Mouse (Mus musculus): ENCODE measurements around the gene Selenoo.

Gene Selenoo

DNA sequence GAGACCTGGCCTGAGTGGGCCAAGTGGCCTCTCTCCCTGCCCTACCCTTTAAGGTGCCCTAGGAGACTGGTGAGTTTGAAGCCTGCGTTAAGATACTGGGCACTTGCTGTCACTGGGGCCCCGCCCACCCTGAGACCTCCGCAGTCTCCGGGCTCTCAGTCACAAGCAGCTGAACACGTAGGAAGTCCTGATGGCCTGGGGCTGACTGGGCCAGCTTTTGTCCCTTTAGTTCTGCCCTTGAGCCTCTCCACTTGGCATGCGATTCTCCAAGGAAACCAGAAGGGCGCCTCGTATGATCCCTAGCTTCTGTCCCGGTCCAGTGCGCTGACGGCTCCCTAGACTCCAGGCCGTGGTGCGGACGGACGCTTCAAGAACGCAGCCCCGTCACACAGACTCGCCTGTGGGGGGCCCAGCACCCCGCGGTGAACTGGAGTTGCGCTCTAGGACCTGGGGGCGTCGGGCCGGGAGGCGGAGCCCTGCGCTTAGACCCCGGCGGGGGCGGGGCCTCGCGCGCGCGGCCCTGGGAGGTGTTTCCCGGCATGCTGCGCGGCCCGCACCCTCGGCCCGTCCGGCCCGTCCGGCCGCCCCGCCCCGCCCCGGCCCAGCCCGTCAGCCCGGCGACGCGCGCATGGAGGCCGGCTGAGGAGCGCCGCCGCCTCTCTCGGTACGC lies 13.3 kb upstream of the Selenoo start:
- peak; percentile 95 for DNase-seq (ENCODE audit: inconsistent ontology term)

DNA sequence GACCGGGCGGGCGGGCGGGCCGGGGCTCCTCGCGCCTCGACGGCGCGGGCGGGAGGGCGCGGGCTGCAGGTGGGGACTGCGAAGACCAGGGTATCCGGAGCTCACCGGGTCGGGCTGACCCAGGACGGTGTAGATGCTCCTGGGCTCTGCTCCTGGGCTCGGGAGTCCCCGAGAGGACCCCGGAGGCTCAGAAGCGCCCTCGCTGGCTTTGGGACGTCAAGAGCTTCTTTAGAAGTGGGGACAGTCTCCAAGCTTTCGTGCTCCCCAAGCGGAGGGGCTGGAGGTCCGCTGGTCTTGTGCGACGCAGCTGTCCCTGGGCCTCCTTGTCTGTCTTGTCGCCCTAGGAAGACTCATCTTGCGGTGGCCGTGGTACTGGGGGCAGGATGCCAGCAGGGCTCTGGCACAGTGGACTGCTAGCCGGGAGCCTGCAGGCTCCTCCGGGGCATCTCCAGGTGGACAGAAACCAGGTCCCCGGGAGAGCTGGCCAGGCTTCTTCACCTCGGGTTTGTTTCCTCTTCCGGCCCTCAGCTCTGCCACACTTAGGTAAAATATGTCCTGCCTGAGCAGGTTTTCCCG lies 12.6 kb upstream of the Selenoo start:
- DNase-seq (ENCODE audit: inconsistent ontology term): peak; percentile 72

DNA sequence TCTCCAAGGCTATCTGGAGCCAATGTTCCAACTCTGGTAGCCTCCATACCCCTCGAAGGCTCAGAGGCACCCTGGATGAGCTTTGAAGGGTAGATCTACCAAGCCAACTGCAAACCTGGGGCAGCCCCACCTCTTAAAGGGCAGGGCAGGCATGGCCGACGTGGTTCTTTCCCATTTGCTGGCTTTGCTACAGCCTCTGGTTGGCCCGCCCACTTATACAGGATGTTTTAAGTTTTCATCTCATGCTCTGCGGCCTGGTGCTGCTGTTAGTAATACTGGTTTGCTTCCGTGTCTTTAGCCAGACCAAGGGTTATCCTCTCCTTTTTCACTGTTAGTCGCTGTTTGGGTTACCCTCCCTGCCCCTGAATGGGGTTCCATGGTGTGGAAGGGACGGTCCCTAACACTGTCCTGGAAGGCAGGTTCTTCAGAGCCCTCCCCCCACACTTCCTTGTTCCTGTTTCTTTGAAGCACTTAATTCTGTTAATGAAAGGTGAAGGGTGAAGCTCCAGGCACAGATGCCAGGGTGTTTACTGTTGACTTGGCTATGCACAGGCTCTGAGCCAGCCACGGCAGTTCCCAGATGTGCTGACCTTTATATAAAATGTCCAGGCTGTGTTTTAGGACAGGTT lies 10.6 kb upstream of the Selenoo start:
- no peak for DNase-seq (ENCODE audit: inconsistent ontology term)

DNA sequence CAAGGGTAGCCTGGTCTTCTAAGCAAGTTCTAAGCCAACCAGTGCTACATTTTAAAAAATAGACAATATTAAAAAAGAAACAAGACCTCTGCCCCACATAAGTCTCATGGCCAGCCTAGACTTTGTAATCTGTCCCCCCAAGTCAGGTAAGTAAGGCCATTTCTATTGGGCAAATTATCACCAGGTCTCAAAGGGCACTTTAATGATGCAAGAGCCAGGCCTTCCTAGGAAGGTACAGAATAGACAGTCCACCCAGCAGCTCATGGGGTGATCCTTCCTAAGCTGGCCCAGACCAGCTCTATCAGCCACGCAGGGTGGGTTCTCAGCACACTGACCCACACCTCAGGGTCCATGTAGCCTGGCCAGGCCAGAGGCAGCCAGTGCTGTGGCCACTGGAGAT lies 5.0 kb upstream of the Selenoo start:
- DNase-seq (ENCODE audit: inconsistent ontology term): no peak

DNA sequence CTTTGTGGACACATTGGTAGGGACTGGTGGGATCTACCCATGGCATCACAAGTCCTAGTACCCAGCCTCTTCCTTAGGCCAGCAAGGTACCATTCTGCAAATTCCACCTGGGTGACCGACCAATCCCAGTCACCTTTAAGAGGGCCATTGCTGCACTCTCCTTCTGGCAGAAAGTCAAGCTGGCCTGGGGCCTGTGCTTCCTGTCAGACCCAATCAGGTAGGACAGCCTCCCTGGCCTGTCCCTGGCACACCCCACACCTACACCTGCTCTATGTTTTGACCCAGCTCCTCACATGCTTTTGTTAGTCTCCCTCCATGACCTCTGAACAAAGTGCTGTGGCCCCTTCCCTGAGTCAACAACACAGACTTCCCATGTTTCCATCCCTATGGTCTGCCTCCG lies 4.1 kb upstream of the Selenoo start:
- DNase-seq (ENCODE audit: inconsistent ontology term): no peak

DNA sequence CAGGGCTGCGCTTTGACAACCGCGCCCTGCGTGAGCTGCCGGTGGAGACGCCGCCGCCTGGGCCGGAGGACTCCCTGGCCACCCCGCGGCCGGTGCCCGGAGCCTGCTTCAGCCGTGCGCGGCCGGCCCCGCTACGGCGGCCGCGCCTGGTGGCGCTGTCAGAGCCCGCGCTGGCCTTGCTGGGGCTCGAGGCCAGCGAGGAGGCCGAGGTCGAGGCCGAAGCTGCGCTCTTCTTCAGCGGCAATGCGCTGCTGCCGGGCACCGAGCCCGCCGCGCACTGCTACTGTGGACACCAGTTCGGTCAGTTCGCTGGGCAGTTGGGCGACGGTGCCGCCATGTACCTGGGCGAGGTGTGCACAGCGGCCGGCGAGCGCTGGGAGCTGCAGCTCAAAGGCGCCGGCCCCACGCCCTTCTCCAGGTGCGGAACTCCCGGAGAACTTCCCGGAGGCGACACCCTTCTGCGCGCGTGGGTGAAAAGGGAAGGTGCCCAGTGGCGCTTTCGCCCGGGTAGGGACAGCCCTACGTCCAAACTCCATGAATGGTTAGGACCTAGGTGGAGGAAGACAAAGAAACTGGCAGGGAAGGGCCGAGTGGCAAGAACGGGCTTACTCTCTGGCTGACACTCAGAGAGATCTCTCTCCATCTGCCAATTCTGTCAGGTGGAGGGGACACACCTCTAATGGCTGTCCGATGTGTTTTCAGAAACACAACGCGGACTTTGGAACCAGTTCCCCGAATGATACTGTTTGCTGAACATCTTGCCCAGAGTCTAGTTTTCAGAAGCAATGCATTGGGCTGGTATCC lies 566 bp downstream of the Selenoo start:
- no peak for DNase-seq (ENCODE audit: inconsistent ontology term)

DNA sequence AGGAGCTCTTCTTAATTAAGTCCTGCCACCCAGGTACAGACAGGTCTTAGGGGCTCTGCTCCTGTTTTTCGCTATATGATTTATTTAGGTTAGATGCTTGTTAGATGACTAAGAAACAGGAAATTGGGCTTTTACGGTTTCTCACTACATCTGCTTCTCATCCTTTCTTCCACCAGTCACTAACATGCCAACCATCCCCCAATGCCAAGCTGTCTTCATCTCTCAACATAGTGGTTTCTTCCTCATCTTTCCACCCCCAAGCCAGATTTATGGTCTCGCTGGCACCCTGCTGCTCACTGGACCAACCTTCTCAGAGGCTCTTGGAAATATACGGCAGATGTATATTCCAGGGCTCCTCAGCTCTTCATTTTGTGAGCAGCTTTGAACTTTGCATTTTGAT lies 1.8 kb downstream of the Selenoo start:
- DNase-seq (ENCODE audit: inconsistent ontology term): no peak

DNA sequence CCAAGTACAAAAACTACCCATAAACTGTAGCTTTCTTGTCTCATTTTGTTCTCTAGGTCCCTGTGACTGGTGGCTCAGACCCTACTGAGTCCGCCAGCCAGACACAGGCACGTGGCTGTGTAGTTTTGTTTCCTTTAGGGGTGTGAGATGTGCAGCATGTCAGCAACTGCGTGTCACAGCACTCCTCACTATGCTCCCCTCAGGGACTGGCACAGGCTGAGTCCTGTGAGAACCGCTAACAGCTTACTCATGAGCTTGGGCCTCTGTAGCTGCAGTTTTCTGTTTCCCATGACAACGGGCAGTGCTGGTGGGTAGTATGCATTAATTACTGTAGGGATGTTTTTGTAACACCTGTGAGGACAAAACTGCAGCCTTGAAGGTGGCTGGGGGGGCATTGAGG lies 3.3 kb downstream of the Selenoo start:
- no peak for DNase-seq (ENCODE audit: inconsistent ontology term)

DNA sequence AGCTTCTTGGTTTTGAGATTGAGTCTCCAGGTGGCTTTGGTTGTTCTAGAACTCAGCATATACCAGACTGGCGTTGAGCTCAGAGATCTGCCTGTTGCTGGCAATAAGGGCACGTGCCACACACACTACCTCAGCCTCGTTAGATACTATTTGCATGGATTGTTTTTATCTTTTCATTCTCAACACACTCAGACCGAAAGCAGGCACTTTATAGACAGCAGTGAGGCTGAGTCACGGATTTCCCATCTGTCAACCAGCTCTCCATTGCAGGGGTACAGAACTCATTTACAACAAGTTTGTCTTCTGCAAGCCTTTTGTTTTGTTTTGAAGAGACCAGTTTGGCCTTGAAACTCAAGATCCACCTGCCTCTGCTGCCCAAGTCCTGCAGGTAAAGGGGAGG lies 8.6 kb downstream of the Selenoo start:
- DNase-seq (ENCODE audit: inconsistent ontology term): no peak

DNA sequence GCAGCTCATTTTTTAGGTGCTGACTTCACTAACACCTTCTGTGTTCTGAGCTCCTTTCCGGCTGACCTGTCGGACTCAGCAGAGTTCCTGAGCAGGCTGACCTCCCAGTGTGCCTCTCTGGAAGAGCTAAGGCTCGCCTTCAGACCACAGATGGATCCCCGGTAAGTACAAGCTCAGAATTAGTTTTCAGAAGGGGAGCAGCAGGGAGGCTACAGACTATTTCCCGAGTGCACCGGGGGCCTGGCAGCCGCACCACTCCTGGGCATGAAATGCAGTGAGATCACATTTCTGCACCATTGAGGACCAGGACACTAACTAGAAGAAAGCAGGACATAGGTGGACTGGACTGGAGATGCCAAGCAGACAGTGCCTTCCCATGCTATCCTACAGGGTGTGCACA lies 9.7 kb downstream of the Selenoo start:
- DNase-seq (ENCODE audit: inconsistent ontology term): no peak

DNA sequence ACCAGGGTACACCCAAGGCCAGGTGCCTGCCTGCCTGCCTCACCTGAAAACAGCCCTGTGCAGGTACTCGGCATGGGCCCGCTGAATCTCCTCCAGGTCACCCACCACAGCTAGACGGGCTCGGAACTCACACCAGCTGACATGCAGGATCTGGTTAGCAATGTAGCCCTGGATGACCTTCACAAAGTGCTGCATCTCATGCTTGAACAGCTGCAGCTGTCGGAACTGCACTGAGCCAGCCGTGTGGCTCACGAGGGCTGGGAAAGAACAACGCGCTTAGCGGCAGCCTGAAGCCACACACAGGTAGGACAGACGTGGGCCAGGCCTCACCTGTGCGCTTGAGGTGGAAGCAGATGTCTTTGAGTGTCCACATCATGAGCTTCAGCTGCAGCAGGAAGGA lies 11.9 kb downstream of the Selenoo start:
- no peak for DNase-seq (ENCODE audit: inconsistent ontology term)

DNA sequence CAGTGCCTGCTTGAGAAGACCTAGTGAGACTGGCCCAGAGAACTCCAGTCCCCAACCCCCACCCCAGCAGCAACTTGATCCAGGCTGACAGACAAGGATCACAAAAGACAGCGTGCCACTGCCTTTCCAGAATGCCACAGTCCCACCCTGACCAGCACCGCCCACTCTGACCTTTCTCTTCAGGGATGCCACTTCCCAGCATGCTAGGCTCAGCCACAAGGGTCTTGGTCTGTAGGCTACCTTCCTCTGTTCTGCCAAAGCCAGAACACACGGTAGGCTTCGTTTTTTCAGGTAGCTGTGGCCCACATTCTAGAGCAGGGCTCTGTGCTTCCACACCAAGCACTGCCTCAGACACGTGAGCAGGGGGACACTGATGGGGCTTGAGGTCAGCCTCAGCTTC lies 13.8 kb downstream of the Selenoo start:
- no peak for DNase-seq (ENCODE audit: inconsistent ontology term)

DNA sequence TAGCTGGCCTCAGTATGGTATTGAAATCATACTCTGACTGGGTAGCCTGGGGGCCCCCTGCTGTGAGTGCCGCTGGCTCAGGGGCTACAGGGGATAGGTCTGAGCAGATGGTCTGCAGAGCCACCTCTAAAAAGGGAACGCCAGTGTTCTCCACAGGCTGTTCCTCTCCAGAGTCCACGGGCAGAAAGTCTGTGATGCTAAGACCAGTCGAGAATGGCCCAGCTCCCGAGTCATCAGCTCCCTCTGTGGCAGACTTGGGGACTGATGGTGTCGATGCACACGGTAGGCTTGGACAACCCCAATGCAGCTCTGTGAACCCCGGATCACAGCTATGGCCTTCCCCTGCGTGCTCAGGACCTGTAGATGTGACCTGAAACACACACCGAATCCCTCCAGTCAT lies 15.0 kb downstream of the Selenoo start:
- no peak for DNase-seq (ENCODE audit: inconsistent ontology term)

DNA sequence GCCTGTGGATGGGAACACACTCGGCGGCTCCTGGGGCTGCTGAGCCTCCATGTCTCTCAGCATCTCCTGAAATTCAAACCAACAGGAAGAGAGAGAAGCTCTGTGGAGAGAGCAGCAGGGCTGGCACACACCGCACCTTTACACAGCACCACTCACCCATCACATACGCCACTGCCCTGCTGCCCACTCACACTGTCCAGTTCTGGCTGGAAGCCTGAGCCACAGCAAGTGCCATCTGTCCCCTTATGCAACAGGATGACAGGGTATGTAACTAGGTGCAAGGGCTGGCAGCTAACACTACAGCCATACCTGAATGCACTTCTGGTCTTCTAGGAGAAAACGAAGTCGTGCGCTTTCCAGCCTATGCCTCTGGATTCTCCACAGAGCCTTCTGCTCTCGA lies 15.5 kb downstream of the Selenoo start:
- DNase-seq (ENCODE audit: inconsistent ontology term): no peak

DNA sequence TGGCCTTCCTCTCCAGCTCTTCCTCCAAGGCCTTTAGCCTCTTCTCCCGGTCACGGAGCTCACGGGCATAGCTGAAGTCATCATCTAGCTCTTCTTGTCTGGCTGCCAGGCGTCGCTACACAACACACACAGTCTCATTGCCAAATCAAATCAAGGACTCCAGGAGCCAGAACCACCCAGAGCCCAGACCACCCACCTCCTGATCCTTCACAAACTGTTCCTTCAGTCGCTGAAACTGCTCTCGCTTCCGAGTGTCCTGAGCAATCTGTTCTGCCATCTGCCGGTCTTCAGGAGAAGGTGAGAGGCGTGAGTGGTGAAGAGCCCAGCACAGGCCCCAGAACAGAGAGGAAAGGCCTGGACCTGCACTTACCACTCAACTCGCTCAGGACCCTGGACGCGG lies 17.2 kb downstream of the Selenoo start:
- DNase-seq (ENCODE audit: inconsistent ontology term): no peak

DNA sequence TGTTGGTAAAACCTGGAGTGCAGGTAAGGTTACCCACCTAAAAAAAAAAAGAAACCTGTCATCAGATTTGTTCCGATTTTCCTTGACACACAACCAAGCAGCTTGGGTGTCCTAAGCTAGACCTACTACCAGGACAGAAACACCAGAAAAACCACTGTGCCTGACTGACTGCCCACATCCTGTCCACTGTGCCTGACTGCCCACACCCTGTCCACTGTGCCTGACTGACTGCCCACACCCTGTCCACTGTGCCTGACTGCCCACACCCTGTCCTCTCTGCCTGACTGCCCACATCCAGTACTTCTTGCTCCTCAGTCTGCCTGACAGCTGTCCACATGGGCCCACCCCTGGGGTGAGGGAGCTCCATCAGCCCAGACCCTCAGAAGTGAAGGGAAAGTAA lies 18.1 kb downstream of the Selenoo start:
- DNase-seq (ENCODE audit: inconsistent ontology term): no peak

DNA sequence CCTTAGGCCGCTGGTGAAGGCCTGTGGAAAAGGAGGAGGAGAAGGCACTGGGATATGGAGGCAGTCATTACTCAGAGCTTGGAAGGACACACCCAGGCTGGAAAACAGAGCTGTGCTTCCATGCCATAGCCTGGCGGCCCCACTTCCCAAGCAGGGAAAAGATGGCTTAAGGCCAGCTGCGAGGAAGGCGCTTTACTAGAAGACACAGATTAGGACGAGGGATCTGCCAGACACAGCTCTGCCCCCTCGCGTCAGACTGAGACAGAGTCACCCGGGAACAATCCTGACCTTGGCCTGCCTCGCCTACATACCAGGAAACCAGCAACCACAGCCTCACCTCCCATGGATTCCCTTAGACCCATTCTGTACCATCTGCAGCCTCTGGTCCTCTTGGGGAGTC lies 21.3 kb downstream of the Selenoo start:
- DNase-seq (ENCODE audit: inconsistent ontology term): no peak

DNA sequence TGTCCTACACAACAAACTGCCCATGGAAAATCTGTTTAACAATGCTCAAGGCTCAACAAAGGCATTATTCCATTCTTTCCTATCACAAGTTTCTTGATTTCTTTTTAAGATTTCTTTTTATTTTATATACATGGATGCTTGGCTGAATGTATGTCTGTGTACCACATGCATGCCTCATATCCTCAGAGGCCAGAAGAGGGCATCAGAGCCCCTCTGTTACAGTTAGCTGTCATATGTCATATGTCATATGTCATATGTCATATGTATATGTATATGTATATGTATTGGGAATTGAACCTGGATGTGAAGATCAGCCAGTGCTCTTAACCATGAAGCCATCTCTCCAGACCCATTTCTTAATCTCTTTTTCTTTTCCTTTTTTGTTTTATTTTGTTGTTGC lies 29.1 kb downstream of the Selenoo start:
- DNase-seq (ENCODE audit: inconsistent ontology term): no peak

DNA sequence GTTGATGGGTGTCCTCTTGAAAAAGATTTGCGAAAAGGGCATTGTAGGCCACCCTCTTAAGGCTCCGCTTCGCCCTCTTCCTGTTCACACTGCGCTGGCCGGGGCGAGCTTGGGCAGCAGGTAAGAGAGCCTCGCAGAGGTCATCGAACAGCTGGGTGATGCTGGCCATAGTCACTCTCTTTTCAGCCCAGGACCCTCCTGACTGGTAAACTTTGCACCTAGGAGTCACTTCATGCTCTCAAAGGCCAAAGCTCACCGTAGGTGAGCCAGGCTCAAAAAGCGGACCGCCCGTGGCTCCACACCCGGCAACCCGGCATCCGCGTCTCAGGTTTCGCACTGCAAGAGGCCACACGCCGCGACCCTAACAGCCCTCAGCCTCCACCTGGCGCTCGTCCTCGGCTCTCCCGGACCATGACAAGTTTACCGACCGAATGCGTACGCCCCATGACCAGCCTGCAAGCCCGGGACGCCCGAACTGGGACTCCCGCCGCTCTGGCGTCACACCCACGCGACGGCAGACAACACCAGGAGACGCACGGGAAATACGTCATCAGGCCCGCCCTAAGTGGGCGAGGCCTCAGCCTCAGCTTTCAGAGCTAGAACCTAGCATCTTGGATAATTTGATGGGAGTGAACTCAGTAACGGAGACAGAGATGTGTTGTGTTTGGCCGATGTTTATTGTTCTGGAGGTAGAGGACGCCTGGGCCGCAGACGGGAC lies 33.9 kb downstream of the Selenoo start, which contains the start of gene Tubgcp6:
TSS of gene Tubgcp6 (minus strand) at position 464 of the 718 bp plus-strand sequence.
- DNase-seq (ENCODE audit: inconsistent ontology term): peak; percentile 91

DNA sequence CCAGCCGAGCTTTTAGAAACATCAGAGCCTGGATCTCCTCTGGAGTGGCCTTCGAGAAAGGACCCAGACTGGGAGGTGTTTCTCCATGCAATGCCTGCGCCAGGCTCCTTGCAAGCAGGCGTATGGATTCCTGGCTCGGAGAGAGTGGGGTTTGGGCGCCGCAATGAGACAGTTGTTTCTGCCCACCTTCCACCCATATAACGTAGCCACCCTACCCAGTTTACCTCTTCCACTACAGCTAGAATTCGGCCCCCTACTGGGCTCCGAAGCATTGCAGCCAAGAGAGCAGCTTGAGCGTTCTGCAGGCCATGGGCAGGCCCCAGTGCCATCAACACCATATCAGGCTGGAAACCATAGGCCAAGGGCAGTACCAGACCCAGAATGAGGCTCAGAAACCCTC lies 34.7 kb downstream of the Selenoo start:
- DNase-seq (ENCODE audit: inconsistent ontology term): no peak

DNA sequence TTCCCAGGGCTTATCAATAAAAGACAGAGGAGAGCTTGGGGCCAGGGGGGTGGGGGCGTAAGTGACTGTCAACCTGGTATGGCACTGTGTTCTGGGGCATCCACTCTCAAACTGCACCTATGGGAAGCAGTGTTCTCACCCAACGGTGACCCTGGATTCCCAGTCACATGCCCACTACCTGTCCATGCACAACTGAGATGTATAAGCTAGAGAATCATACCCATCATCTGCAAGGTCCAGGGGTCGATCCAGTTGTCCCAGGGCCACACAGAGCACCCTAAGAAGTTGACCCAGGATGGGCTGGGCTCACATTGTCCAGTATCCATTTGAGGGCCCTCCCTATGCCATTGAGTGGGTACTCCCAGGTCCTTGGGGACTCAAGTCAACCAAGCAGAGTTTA lies 35.4 kb downstream of the Selenoo start:
- DNase-seq (ENCODE audit: inconsistent ontology term): no peak

DNA sequence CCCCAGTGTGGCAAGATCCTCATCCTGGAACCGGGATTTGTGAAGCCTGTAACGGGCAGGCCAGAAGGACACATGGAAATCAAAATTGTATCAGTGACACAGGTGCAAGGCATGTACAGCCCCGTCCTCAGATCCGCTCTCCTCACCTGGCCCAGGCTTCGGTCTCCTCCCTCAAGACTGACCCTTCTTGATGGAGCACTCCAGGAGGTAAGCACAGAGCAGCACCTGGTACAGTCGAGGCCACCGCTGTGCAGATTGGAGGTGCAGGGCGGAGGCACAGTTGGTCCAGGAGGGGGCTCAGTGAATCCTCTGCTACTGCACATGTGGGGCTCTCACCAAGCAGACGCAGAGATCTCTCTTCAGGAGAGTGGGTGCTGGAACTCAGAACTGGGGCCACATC lies 36.5 kb downstream of the Selenoo start:
- DNase-seq (ENCODE audit: inconsistent ontology term): no peak
